Mouse (Mus musculus): ENCODE results near the gene Focad.

DNA sequence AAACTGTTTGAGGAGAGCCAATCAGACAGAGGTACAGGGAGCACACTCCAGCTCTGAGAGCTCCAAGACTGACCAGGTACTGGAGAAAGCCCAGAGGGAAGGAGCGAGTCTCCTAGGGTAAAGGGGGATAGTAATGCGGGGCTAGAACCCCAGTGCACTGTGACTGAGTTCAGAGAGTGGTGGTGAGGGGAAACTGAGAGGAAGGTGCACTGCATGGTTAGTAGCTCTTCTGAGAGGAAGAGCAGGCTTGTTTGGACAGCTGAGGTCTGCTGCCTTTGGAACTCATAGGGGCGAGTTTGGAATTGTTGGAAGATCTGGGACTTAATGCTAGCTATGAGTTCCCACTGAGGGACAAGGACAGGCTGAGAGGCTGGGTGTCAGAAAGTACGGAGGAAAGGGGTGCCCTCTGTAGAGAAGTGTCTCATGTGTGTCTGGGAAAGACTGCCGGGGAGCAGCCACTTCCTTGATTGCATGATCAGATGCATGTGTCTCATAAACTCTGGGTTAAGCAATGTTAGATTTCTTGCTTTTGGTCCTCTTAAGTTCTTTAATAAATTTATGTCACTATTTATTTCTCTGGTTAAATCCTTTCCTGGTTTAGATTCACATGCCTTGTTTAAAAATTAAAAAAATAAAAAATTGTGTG lies 24.4 kb downstream of the Focad start:
- no peak for TF ChIP-seq CTCF (IDR thresholded peaks at IDR 0.05; ENCODE audit: low read depth)
- TF ChIP-seq EP300 (optimal IDR thresholded peaks at IDR 0.05) = no peak
